Mouse (Mus musculus) CH12.LX (cell line): ENCODE results near the gene 5330417H12Rik. TPM values are rescaled to one million over a fixed set of nuclear protein-coding genes. Genes with fewer than 3 reads are reported as not detected.

Experiments
- DNase-seq: peaks from one replicate; pipeline ENCODE4 v3.0.0-alpha.2; 2013; ENCODE audit errors: extremely low read depth
- H3K27ac ChIP-seq: 2 replicates; pipeline ENCODE4 v1.5.1; 2012; ENCODE audit warnings: low read depth, mild to moderate bottlenecking, control low read depth, moderate library complexity; ENCODE audit not compliant: insufficient read depth
- H3K27me3 ChIP-seq: replicated peaks from 2 replicates; pipeline ENCODE3; 2012; ENCODE audit warnings: inconsistent platforms
- H3K36me3 ChIP-seq, 2 experiments: replicated peaks in 1 of 2; 2 replicates each; pipeline versions ENCODE3 to v1.6.1; 2012; ENCODE audit warnings: inconsistent platforms in 1 of 2, low read length in 1 of 2, mild to moderate bottlenecking in 1 of 2, mixed read lengths in 1 of 2, moderate library complexity in 1 of 2; ENCODE audit not compliant: control insufficient read depth in 1 of 2, insufficient read depth in 1 of 2
- H3K4me1 ChIP-seq, 2 experiments: 2 replicates each; pipeline ENCODE4 v1.6.1; 2012; ENCODE audit warnings: inconsistent platforms in 1 of 2, moderate library complexity in 1 of 2; ENCODE audit not compliant: insufficient read depth in 2 of 2, control insufficient read depth in 1 of 2
- H3K4me2 ChIP-seq: 2 replicates; pipeline ENCODE4 v1.6.1; 2012; ENCODE audit warnings: low read depth, mild to moderate bottlenecking, control low read depth; ENCODE audit not compliant: poor library complexity, insufficient read depth, severe bottlenecking
- H3K4me3 ChIP-seq, 3 experiments: fragments of 150-350 bp in 1 of 3; sonication (generic) in 1 of 3; replicated peaks in 1 of 3; 2 replicates each; pipeline versions ENCODE3 to v1.5.1; 2011 to 2012; ENCODE audit warnings: low read depth in 2 of 3, low read length in 2 of 3, mild to moderate bottlenecking in 2 of 3, moderate library complexity in 2 of 3, control low read depth in 1 of 3, improper control_type of control experiment in 1 of 3, inconsistent platforms in 1 of 3, mixed read lengths in 1 of 3; ENCODE audit not compliant: poor library complexity in 1 of 3
- H3K79me2 ChIP-seq: replicated peaks from 2 replicates; pipeline ENCODE4 v1.6.1; 2012; ENCODE audit warnings: mild to moderate bottlenecking, moderate library complexity; ENCODE audit not compliant: control insufficient read depth, poor library complexity, insufficient read depth, severe bottlenecking; ENCODE audit errors: extremely low read depth
- H3K9ac ChIP-seq: 2 replicates; pipeline ENCODE4 v1.6.1; 2012; ENCODE audit warnings: low read depth, mild to moderate bottlenecking, control low read depth, moderate library complexity; ENCODE audit not compliant: insufficient read depth
- H3K9me3 ChIP-seq: replicated peaks from 2 replicates; pipeline ENCODE3; 2012; ENCODE audit warnings: low read length, inconsistent platforms, mixed read lengths
- BHLHE40 ChIP-seq: IDR thresholded peaks from 2 replicates; pipeline ENCODE4 v1.6.1; 2011; ENCODE audit warnings: mild to moderate bottlenecking, low read depth, low read length, improper control_type of control experiment
- CHD2 ChIP-seq: IDR thresholded peaks from 2 replicates; pipeline ENCODE4 v1.6.1; 2011; ENCODE audit warnings: low read length, improper control_type of control experiment
- E2F4 ChIP-seq: IDR thresholded peaks from 2 replicates; pipeline ENCODE4 v1.6.1; 2011; ENCODE audit warnings: low read depth, low read length, improper control_type of control experiment; ENCODE audit not compliant: insufficient replicate concordance
- ELF1 ChIP-seq: IDR thresholded peaks from 2 replicates; pipeline ENCODE4 v1.6.1; 2014; ENCODE audit warnings: low read depth, mild to moderate bottlenecking, inconsistent platforms, low read length, improper control_type of control experiment
- EP300 ChIP-seq: IDR thresholded peaks from 2 replicates; pipeline ENCODE4 v1.6.1; 2011; ENCODE audit warnings: low read length, improper control_type of control experiment
- ETS1 ChIP-seq: conservative IDR thresholded peaks from 2 replicates; pipeline ENCODE4 v1.6.1; 2012; ENCODE audit warnings: low read depth, mild to moderate bottlenecking, inconsistent platforms, low read length, improper control_type of control experiment, moderate library complexity
- GABPA ChIP-seq: IDR thresholded peaks from 2 replicates; pipeline ENCODE4 v1.6.1; 2012; ENCODE audit warnings: low read depth, low read length, improper control_type of control experiment, inconsistent platforms; ENCODE audit not compliant: insufficient replicate concordance
- HCFC1 ChIP-seq: IDR thresholded peaks from 2 replicates; pipeline ENCODE4 v1.6.1; 2012; ENCODE audit warnings: low read depth, mild to moderate bottlenecking, inconsistent platforms, low read length, improper control_type of control experiment
- IRF4 ChIP-seq: IDR thresholded peaks from 2 replicates; pipeline ENCODE4 v1.6.1; 2014; ENCODE audit warnings: low read depth, mild to moderate bottlenecking, inconsistent platforms, low read length, improper control_type of control experiment
- JUN ChIP-seq: IDR thresholded peaks from 2 replicates; pipeline ENCODE4 v1.6.1; 2011; ENCODE audit warnings: low read depth, mild to moderate bottlenecking, low read length, improper control_type of control experiment, moderate library complexity; ENCODE audit not compliant: insufficient read depth
- JUND ChIP-seq: conservative IDR thresholded peaks from 2 replicates; pipeline ENCODE4 v1.6.1; 2011; ENCODE audit warnings: low read depth, low read length, improper control_type of control experiment
- KAT2A ChIP-seq: IDR thresholded peaks from 2 replicates; pipeline ENCODE4 v1.6.1; 2012; ENCODE audit warnings: low read length, improper control_type of control experiment, inconsistent platforms; ENCODE audit not compliant: insufficient replicate concordance
- MAFK ChIP-seq: IDR thresholded peaks from 2 replicates; pipeline ENCODE4 v1.6.1; 2011; ENCODE audit warnings: low read length, improper control_type of control experiment; ENCODE audit not compliant: insufficient replicate concordance
- MAZ ChIP-seq: IDR thresholded peaks from 2 replicates; pipeline ENCODE4 v1.6.1; 2012; ENCODE audit warnings: low read depth, mild to moderate bottlenecking, inconsistent platforms, low read length, improper control_type of control experiment, moderate library complexity
- MEF2A ChIP-seq: IDR thresholded peaks from 2 replicates; pipeline ENCODE4 v1.6.1; 2014; ENCODE audit warnings: low read depth, mild to moderate bottlenecking, inconsistent platforms, low read length, improper control_type of control experiment, borderline replicate concordance
- MXI1 ChIP-seq: IDR thresholded peaks from 2 replicates; pipeline ENCODE4 v1.6.1; 2011; ENCODE audit warnings: mild to moderate bottlenecking, low read depth, low read length, improper control_type of control experiment
- MYC ChIP-seq: IDR thresholded peaks from 2 replicates; pipeline ENCODE4 v1.6.1; 2011; ENCODE audit warnings: low read depth, mild to moderate bottlenecking, improper control_type of control experiment, low read length
- NRF1 ChIP-seq: IDR thresholded peaks from 2 replicates; pipeline ENCODE4 v1.6.1; 2014; ENCODE audit warnings: low read depth, mild to moderate bottlenecking, inconsistent platforms, low read length, improper control_type of control experiment, moderate library complexity
- PAX5 ChIP-seq: IDR thresholded peaks from 2 replicates; pipeline ENCODE4 v1.6.1; 2012; ENCODE audit warnings: low read length, inconsistent platforms, mixed read lengths
- POLR2A ChIP-seq: IDR thresholded peaks from 2 replicates; pipeline ENCODE4 v1.6.1; 2011; ENCODE audit warnings: low read depth, mild to moderate bottlenecking, improper control_type of control experiment, low read length
- POLR2AphosphoS2 ChIP-seq: IDR thresholded peaks from 2 replicates; pipeline ENCODE4 v1.6.1; 2011; ENCODE audit warnings: low read depth, low read length, improper control_type of control experiment
- RAD21 ChIP-seq: IDR thresholded peaks from 2 replicates; pipeline ENCODE4 v1.6.1; 2011; ENCODE audit warnings: low read depth, mild to moderate bottlenecking, low read length, improper control_type of control experiment, moderate library complexity
- SIN3A ChIP-seq: IDR thresholded peaks from 2 replicates; pipeline ENCODE4 v1.6.1; 2012; ENCODE audit warnings: low read length, improper control_type of control experiment, inconsistent platforms
- SMC3 ChIP-seq: IDR thresholded peaks from 2 replicates; pipeline ENCODE4 v1.6.1; 2011; ENCODE audit warnings: low read depth, low read length, improper control_type of control experiment
- TBP ChIP-seq: conservative IDR thresholded peaks from 2 replicates; pipeline ENCODE4 v1.6.1; 2011; ENCODE audit warnings: low read depth, low read length, improper control_type of control experiment
- TCF12 ChIP-seq: IDR thresholded peaks from 2 replicates; pipeline ENCODE4 v1.6.1; 2014; ENCODE audit warnings: low read depth, mild to moderate bottlenecking, inconsistent platforms, low read length, improper control_type of control experiment
- USF1 ChIP-seq: IDR thresholded peaks from 2 replicates; pipeline ENCODE4 v1.6.1; 2014; ENCODE audit warnings: low read depth, mild to moderate bottlenecking, inconsistent platforms, low read length, improper control_type of control experiment
- USF2 ChIP-seq: conservative IDR thresholded peaks from 2 replicates; pipeline ENCODE4 v1.6.1; 2011; ENCODE audit warnings: low read depth, low read length, improper control_type of control experiment
- ZKSCAN1 ChIP-seq: IDR thresholded peaks from 2 replicates; pipeline ENCODE4 v1.6.1; 2012; ENCODE audit warnings: low read depth, inconsistent platforms, low read length, improper control_type of control experiment, borderline replicate concordance
- ZMIZ1 ChIP-seq: IDR thresholded peaks from 2 replicates; pipeline ENCODE4 v1.6.1; 2012; ENCODE audit warnings: low read depth, mild to moderate bottlenecking, inconsistent platforms, low read length, improper control_type of control experiment
- ZNF384 ChIP-seq: IDR thresholded peaks from 2 replicates; pipeline ENCODE4 v1.6.1; 2012; ENCODE audit warnings: low read depth, low read length, improper control_type of control experiment, inconsistent platforms
- dilution Hi-C: fragments of 300-500 bp; cut with MboI; formaldehyde crosslinking; loops from 2 replicates; pipeline ENCODE4 v1.14.3; 2020; ENCODE audit warnings: low sequenced_read_pairs; ENCODE audit not compliant: extremely low pct_unique_long_range_greater_than_20kb, extremely low pct_ligation_motif_present
- in situ Hi-C: fragments of 300-500 bp; cut with MboI; formaldehyde crosslinking; loops from 3 replicates; pipeline ENCODE4 v1.14.3; 2019; ENCODE audit warnings: low sequenced_read_pairs, low pct_ligation_motif_present, low pct_unique_long_range_greater_than_20kb, mixed read lengths
- polyA plus RNA-seq: library from polyadenylated mRNA; unstranded; fragments of >175 nt; gene quantifications from 2 replicates; pipeline ENCODE4 v1.2.1, GENCODE M21; 2012; ENCODE audit warnings: low read depth; ENCODE audit not compliant: insufficient read length
- total RNA-seq, 2 experiments: library from RNA; depleted of rRNA; stranded (reverse); fragments of 300-350 nt in 1 of 2; fragments of >200 nt in 1 of 2; gene quantifications; 2 replicates each; pipeline ENCODE4 v1.2.3; 2012 to 2014

The 5330417H12Rik gene
- total and polyA plus RNA-seq, 3 experiments = not detected

- no peak overlapping the region for H3K4me2 ChIP-seq
- TF ChIP-seq MYC (no peak), MEF2A (no peak), MAFK (peak; percentile 90)
- no peak for DNase-seq
- H3K79me2 ChIP-seq = peaks cover 58% of the 10 kb centered on the region
- H3K9me3 ChIP-seq = no peaks in the 10 kb centered on the region
- no peak overlapping the region for H3K4me3 ChIP-seq
- peak overlapping the region; percentile 20; the same call in 1 of the 2 replicates for H3K9ac ChIP-seq
- H3K27me3 ChIP-seq = no peaks in the 10 kb centered on the region
- peaks cover 17 to 65% of the 10 kb centered on the region in 2 experiments for H3K36me3 ChIP-seq
- H3K27ac ChIP-seq = peak overlapping the region; percentile 98
- dilution Hi-C loops (no loop called here), in situ Hi-C loops (no loop called here)
- peaks cover 34 to 84% of the 10 kb centered on the region in 2 experiments for H3K4me1 ChIP-seq
Measured at GRCm38 (mm10) chr7:107610880-107611279, 14.1 kb downstream of the 5330417H12Rik start.

GRCm38 (mm10) chr7:107609622-107610255 lies 15.2 kb downstream of the 5330417H12Rik start:
- Histone ChIP-seq H3K4me1 (peaks cover 36 to 90% of the 10 kb centered on the region in 2 experiments), H3K9me3 (no peaks in the 10 kb centered on the region), H3K4me3 (no peak overlapping the region), H3K27me3 (no peaks in the 10 kb centered on the region), H3K4me2 (peak overlapping the region; percentile 67), H3K36me3 (peaks cover 17 to 66% of the 10 kb centered on the region in 2 experiments), H3K79me2 (peaks cover 55% of the 10 kb centered on the region), H3K9ac (peak overlapping the region; percentile 44), H3K27ac (peak overlapping the region; percentile 98)
- DNase-seq = peak; percentile 95
- dilution Hi-C loops = no loop called here
- in situ Hi-C loops = no loop called here
- TF ChIP-seq IRF4 = peak; percentile 93
- TF ChIP-seq NRF1 = no peak
- TF ChIP-seq TBP = no peak
- peak; percentile 94 for TF ChIP-seq EP300
- peak; percentile 25; the same call in 1 of the 2 replicates for TF ChIP-seq POLR2A
- TF ChIP-seq ZNF384 = peak; percentile 87
- peak; percentile 75; the same call in 1 of the 2 replicates for TF ChIP-seq JUN
- 0 out of 2 replicates have a peak, but pooled peaks have one; percentile 22 for TF ChIP-seq MXI1
- peak; percentile 58; the same call in 1 of the 2 replicates for TF ChIP-seq MYC
- TF ChIP-seq JUND = peak; percentile 79
- peak; percentile 18 for TF ChIP-seq RAD21
- peak; percentile 89 for TF ChIP-seq BHLHE40
- peak; percentile 86 for TF ChIP-seq ETS1
- no peak for TF ChIP-seq PAX5
- TF ChIP-seq MAZ = peak; percentile 74
- no peak for TF ChIP-seq ZMIZ1
- TF ChIP-seq ZKSCAN1 = 0 out of 2 replicates have a peak, but pooled peaks have one; percentile 17
- peak; percentile 72 for TF ChIP-seq SIN3A
- TF ChIP-seq ELF1 = peak; percentile 41; the same call in 1 of the 2 replicates
- TF ChIP-seq TCF12 = peak; percentile 90
- no peak for TF ChIP-seq E2F4
- no peak for TF ChIP-seq POLR2AphosphoS2
- TF ChIP-seq GABPA = no peak
- TF ChIP-seq CHD2 = peak; percentile 77
- TF ChIP-seq SMC3 = peak; percentile 12
- TF ChIP-seq HCFC1 = 0 out of 2 replicates have a peak, but pooled peaks have one; percentile 24
- no peak for TF ChIP-seq USF2
- no peak for TF ChIP-seq USF1
- TF ChIP-seq KAT2A = no peak
